9 mouse cellular contexts compared by ENCODE assay signal in the genomic region with DNA sequence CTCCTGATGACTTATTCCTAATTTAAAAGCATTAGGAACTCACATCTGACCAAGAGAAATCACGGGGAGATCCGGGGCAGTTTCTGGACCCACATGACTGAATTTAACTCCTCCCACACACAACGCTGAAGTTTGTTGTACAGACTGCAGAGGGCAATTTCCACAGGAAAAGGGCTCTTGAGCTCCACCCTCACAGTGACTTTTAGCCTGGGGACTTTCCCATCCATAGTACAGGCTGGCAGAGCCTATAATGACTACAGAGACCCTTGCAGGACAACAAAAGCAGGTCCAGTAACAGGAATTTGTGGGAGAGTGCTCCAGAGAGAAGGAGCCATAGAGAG. TPM values are rescaled to one million over a fixed set of nuclear protein-coding genes. Genes with fewer than 3 reads are reported as not detected.
A peak's percentile ranks its signal among the peaks of the same experiment; 100 is the strongest.
DNase-seq lines count a peak whose midpoint lies in the region; ATAC-seq and TF ChIP-seq lines count a peak whose summit lies in the region.
"Had no signal": no experiment of that assay in that cellular context is flagged by ENCODE, and none has a peak within 500 bp of the region (broad histone marks: within the 10 kb centered on the region; RNA-seq: fewer than 3 reads in every experiment).

No protein-coding gene starts in this region.

- H3K4me3 ChIP-seq in kidney, embryonic 14.5 days (ENCODE audit: low read length) = no peak overlapping the region
- no peak overlapping the region for H3K4me3 ChIP-seq in bone marrow macrophage, adult 2 months (ENCODE audit: insufficient read depth, low read length)
- no peak overlapping the region for H3K4me3 ChIP-seq in kidney, postnatal 0 days (replicated peaks; ENCODE audit: low read depth, low read length)
- H3K4me3 ChIP-seq in forebrain, embryonic 15.5 days = no peak overlapping the region
- H3K4me3 ChIP-seq: midbrain, embryonic 13.5 days had no signal

- 5% methylated on average over 3 of the region's 3 CpGs for WGBS in kidney, embryonic 14.5 days
- WGBS in kidney, postnatal 0 days = under 1% methylated on average over 3 of the region's 3 CpGs
- 49% methylated on average over 3 of the region's 3 CpGs for WGBS in forebrain, embryonic 15.5 days

- no peaks in the 10 kb centered on the region for H3K36me3 ChIP-seq in kidney, embryonic 14.5 days (ENCODE audit: control insufficient read depth, insufficient read depth, low read length)
- no peaks in the 10 kb centered on the region for H3K36me3 ChIP-seq in kidney, postnatal 0 days (ENCODE audit: insufficient read depth, low read length)
- H3K36me3 ChIP-seq in forebrain, embryonic 15.5 days = no peaks in the 10 kb centered on the region
- H3K36me3 ChIP-seq: midbrain, embryonic 13.5 days had no signal

- no peak for ATAC-seq in kidney, embryonic 14.5 days (ENCODE audit: low FRiP score, low TSS enrichment)
- ATAC-seq in kidney, postnatal 0 days (replicated peaks; ENCODE audit: low FRiP score, low read depth) = no peak; the same call in 1 of the 2 replicates
- ATAC-seq in forebrain, embryonic 15.5 days (replicated peaks) = no peak
- ATAC-seq: midbrain, embryonic 13.5 days had no signal

- no peaks in the 10 kb centered on the region for H3K27me3 ChIP-seq in kidney, embryonic 14.5 days (ENCODE audit: control insufficient read depth, insufficient read depth, low read length)
- no peaks in the 10 kb centered on the region for H3K27me3 ChIP-seq in kidney, postnatal 0 days (ENCODE audit: insufficient read depth, low read length)
- no peaks in the 10 kb centered on the region for H3K27me3 ChIP-seq in forebrain, embryonic 15.5 days
- H3K27me3 ChIP-seq: midbrain, embryonic 13.5 days had no signal

- H3K9ac ChIP-seq in kidney, embryonic 14.5 days (ENCODE audit: low read depth, low read length) = no peak overlapping the region
- H3K9ac ChIP-seq in kidney, postnatal 0 days (ENCODE audit: low read depth, low read length) = no peak overlapping the region
- H3K9ac ChIP-seq in forebrain, embryonic 15.5 days (replicated peaks) = no peak overlapping the region
- H3K9ac ChIP-seq: midbrain, embryonic 13.5 days had no signal

- peak; percentile 21 for DNase-seq in kidney, adult 11 months
- peak; percentile 75 for DNase-seq in kidney, postnatal 0 days (ENCODE audit: low spot score)
- DNase-seq in retina, embryonic 14.5 days (ENCODE audit: low spot score) = peak; percentile 5
- DNase-seq in thymus, postnatal 4 days = no peak
- DNase-seq in frontal cortex, adult 2 months (ENCODE audit: extremely low spot score in 1 of 2, low spot score in 1 of 2) = no peak

- no peak for TF ChIP-seq POLR2A in bone marrow macrophage, adult 2 months (IDR thresholded peaks at IDR 0.05; ENCODE audit: borderline replicate concordance, low read depth, low read length)

- H3K9me3 ChIP-seq in kidney, embryonic 14.5 days (ENCODE audit: control insufficient read depth, low read length) = no peaks in the 10 kb centered on the region
- H3K9me3 ChIP-seq in kidney, postnatal 0 days (replicated peaks; ENCODE audit: low read length) = no peaks in the 10 kb centered on the region
- no peaks in the 10 kb centered on the region for H3K9me3 ChIP-seq in forebrain, embryonic 15.5 days

- no peak overlapping the region for H3K4me2 ChIP-seq in kidney, embryonic 14.5 days (replicated peaks; ENCODE audit: low read depth, low read length)
- no peak overlapping the region for H3K4me2 ChIP-seq in kidney, postnatal 0 days (ENCODE audit: low read length)
- no peak overlapping the region for H3K4me2 ChIP-seq in forebrain, embryonic 15.5 days (replicated peaks)
- H3K4me2 ChIP-seq: midbrain, embryonic 13.5 days had no signal

- H3K27ac ChIP-seq in kidney, embryonic 14.5 days (ENCODE audit: low read depth, low read length) = no peak overlapping the region; the same call in 1 of the 2 replicates
- peak overlapping the region; percentile 75 for H3K27ac ChIP-seq in bone marrow macrophage, adult 2 months (ENCODE audit: insufficient read depth, low read depth, low read length)
- peak overlapping the region; percentile 37; the same call in 1 of the 2 replicates for H3K27ac ChIP-seq in kidney, postnatal 0 days
- no peak overlapping the region for H3K27ac ChIP-seq in forebrain, embryonic 15.5 days (replicated peaks)
- H3K27ac ChIP-seq: midbrain, embryonic 13.5 days had no signal

- no peaks in the 10 kb centered on the region for H3K4me1 ChIP-seq in kidney, embryonic 14.5 days (ENCODE audit: control insufficient read depth, insufficient read depth, low read length)
- peaks cover 29% of the 10 kb centered on the region for H3K4me1 ChIP-seq in bone marrow macrophage, adult 2 months (ENCODE audit: control insufficient read depth, insufficient read depth, low read length)
- H3K4me1 ChIP-seq in kidney, postnatal 0 days (replicated peaks; ENCODE audit: insufficient read depth, low read length) = 0 out of 2 replicates have a peak, but pooled peaks cover 3% of the 10 kb centered on the region
- no peaks in the 10 kb centered on the region for H3K4me1 ChIP-seq in forebrain, embryonic 15.5 days

- no peak for TF ChIP-seq CTCF in bone marrow macrophage, adult 2 months (IDR thresholded peaks at IDR 0.05; ENCODE audit: low read depth, low read length)
- TF ChIP-seq CTCF in kidney, postnatal 0 days (IDR thresholded peaks at IDR 0.05; ENCODE audit: low read depth) = peak; percentile 23; the same call in 1 of the 2 replicates

RNA-seq across cellular contexts. Expression of a gene that starts 28.1 kb away (rescaled TPM):
- 22.1 and 22.5 TPM in 2 replicates for polyA plus RNA-seq in kidney, embryonic 14.5 days (2014; fragmentation: Nextera tagmentation; extraction: Ambion mirVana)
- 139 and 145 TPM in 2 replicates for polyA plus RNA-seq in bone marrow macrophage, adult 2 months (2012; ENCODE audit: insufficient read depth, insufficient read length, missing spikeins)
- 11.3 and 13.2 TPM in 2 replicates for polyA plus RNA-seq in kidney, postnatal 0 days (2015; fragmentation: Nextera tagmentation; extraction: Ambion mirVana)
- polyA plus RNA-seq in forebrain, embryonic 15.5 days (2015; fragmentation: Nextera tagmentation; extraction: Ambion mirVana) = 13.3 and 13.4 TPM in 2 replicates
- 56.9 and 58.0 TPM in 2 replicates for polyA plus RNA-seq in frontal cortex, adult 2 months (2012; rRNA removed)

RNA-seq across cellular contexts. Expression of a gene that starts 29.7 kb away (rescaled TPM):
- 5.4 and 8.2 TPM in 2 replicates for polyA plus RNA-seq in kidney, embryonic 14.5 days (2014; fragmentation: Nextera tagmentation; extraction: Ambion mirVana)
- not detected in 2 replicates for polyA plus RNA-seq in bone marrow macrophage, adult 2 months (2012; ENCODE audit: insufficient read depth, insufficient read length, missing spikeins)
- polyA plus RNA-seq in kidney, postnatal 0 days (2015; fragmentation: Nextera tagmentation; extraction: Ambion mirVana) = 5.4 and 5.9 TPM in 2 replicates
- polyA plus RNA-seq in forebrain, embryonic 15.5 days (2015; fragmentation: Nextera tagmentation; extraction: Ambion mirVana) = 1.1 and 1.3 TPM in 2 replicates
- 2.0 and 2.4 TPM in 2 replicates for polyA plus RNA-seq in frontal cortex, adult 2 months (2012; rRNA removed)

RNA-seq across cellular contexts. Expression of a gene that starts 37.0 kb away (rescaled TPM):
- polyA plus RNA-seq in kidney, embryonic 14.5 days (2014; fragmentation: Nextera tagmentation; extraction: Ambion mirVana) = 0.50 and 0.73 TPM in 2 replicates
- polyA plus RNA-seq in bone marrow macrophage, adult 2 months (2012; ENCODE audit: insufficient read depth, insufficient read length, missing spikeins) = 0.41 and 0.52 TPM in 2 replicates
- polyA plus RNA-seq in kidney, postnatal 0 days (2015; fragmentation: Nextera tagmentation; extraction: Ambion mirVana) = 0.36 and 0.47 TPM in 2 replicates
- 25.9 and 26.8 TPM in 2 replicates for polyA plus RNA-seq in forebrain, embryonic 15.5 days (2015; fragmentation: Nextera tagmentation; extraction: Ambion mirVana)
- polyA plus RNA-seq in frontal cortex, adult 2 months (2012; rRNA removed) = 24.8 and 26.7 TPM in 2 replicates

Comparison
In these comparisons a context has a peak if more than half of its experiments do, and no peak if none do; other contexts are left out.
1. H3K27ac ChIP-seq: peak in bone marrow macrophage, adult 2 months (single experiment) and kidney, postnatal 0 days (single experiment); none in kidney, embryonic 14.5 days (single experiment) and forebrain, embryonic 15.5 days (single experiment).
2. DNase-seq: peak in kidney, adult 11 months (single experiment), kidney, postnatal 0 days (single experiment) and retina, embryonic 14.5 days (single experiment); none in thymus, postnatal 4 days (single experiment) and frontal cortex, adult 2 months (0 of 2).
3. RNA of a gene that starts 37.0 kb away (polyA plus RNA-seq): 25.9 to 26.8 TPM in forebrain, embryonic 15.5 days and 24.8 to 26.7 TPM in frontal cortex, adult 2 months; 0.41 to 0.52 TPM in bone marrow macrophage, adult 2 months, 0.50 to 0.73 TPM in kidney, embryonic 14.5 days and 0.36 to 0.47 TPM in kidney, postnatal 0 days; every median in the first group is over 10 times any median in the second.